Mouse (Mus musculus): ENCODE results near the gene Wdr37. TPM values are rescaled to one million over a fixed set of nuclear protein-coding genes. Genes with fewer than 3 reads are reported as not detected.

Wdr37 gene
- polyA plus RNA-seq, 1 experiment from 2014 or later = 17.6 TPM

GRCm38 (mm10) chr13:8769654-8770227 lies 102.0 kb downstream of the Wdr37 start:
- in situ Hi-C loops (cut with MboI; ENCODE audit: low pct_unique_long_range_greater_than_20kb) = no loop called here
- ChIA-PET POLR2A (no interaction called here), CTCF (no interaction called here)
- no peak for DNase-seq (ENCODE audit: low read depth, low spot score)
- no peak for ATAC-seq
- no peak for TF ChIP-seq CTCF (IDR thresholded peaks at IDR 0.05)
- H3K27me3 ChIP-seq = peaks cover 34% of the 10 kb centered on the region

GRCm38 (mm10) chr13:8760940-8761339 lies 110.8 kb downstream of the Wdr37 start:
- no peak for DNase-seq (ENCODE audit: low read depth, low spot score)
- no peak for TF ChIP-seq CTCF (IDR thresholded peaks at IDR 0.05)
- peaks cover 26% of the 10 kb centered on the region for H3K27me3 ChIP-seq
- in situ Hi-C loops (cut with MboI; ENCODE audit: low pct_unique_long_range_greater_than_20kb) = no loop called here
- no peak for ATAC-seq
- ChIA-PET POLR2A (no interaction called here), CTCF (interaction anchor here (0.8 to 1.6 kb wide), 2 partner anchors 21 to 22 kb away, joined by 3 to 4 read pairs; no protein-coding TSS in a partner anchor)

Other genes with a start within 250 kb of the Wdr37 start
- gene Idi1, start 13.6 kb upstream of the Wdr37 start, polyA plus RNA-seq (2021) = 13.3 TPM
- gene Gm9745, start 76.3 kb upstream of the Wdr37 start, polyA plus RNA-seq (2021) = not detected
- not detected for gene Idi2, start 81.0 kb upstream of the Wdr37 start, polyA plus RNA-seq (2021)
- gene Gtpbp4, start 124.2 kb upstream of the Wdr37 start, polyA plus RNA-seq (2021) = 67.2 TPM
- gene Larp4b, start 222.0 kb upstream of the Wdr37 start, polyA plus RNA-seq (2021) = 45.2 TPM